Mouse (Mus musculus) left cerebral cortex, postnatal 36 days (tissue): ENCODE measurements around the gene Dct. TPM values are rescaled to one million over a fixed set of nuclear protein-coding genes. Genes with fewer than 3 reads are reported as not detected.

Experiments
- DNase-seq, 2 experiments: peaks; one replicate each; pipeline ENCODE4 v3.0.0; 2021 to 2022; ENCODE audit warnings: low spot score in 2 of 2, mixed read lengths in 1 of 2
- intact Hi-C: fragments of 180-260 bp; cut with DNase I; formaldehyde crosslinking; loops from one replicate; pipeline ENCODE4 v1.15.1; 2025
- total RNA-seq, 2 experiments: library from RNA; stranded (reverse); gene quantifications; 2 replicates each; pipeline ENCODE4 v1.2.3; 2021

Gene Dct
- total RNA-seq, 2 experiments from 2014 or later: 0.52 TPM

- DNase-seq: no peak
- intact Hi-C loops: no loop called here
These were observed 1.6 kb downstream of the Dct start for GRCm38 (mm10) chr14:118050431-118050830.

GRCm38 (mm10) chr14:118049648-118050238 is 2.3 kb downstream of the Dct start:
- DNase-seq: no peak
- intact Hi-C loops: no loop called here

- DNase-seq: no peak
- intact Hi-C loops: no loop called here
These were observed 9.1 kb downstream of the Dct start for GRCm38 (mm10) chr14:118042963-118043362.

GRCm38 (mm10) chr14:118042066-118042762 is 9.8 kb downstream of the Dct start:
- intact Hi-C loops: no loop called here
- DNase-seq: no peak

- intact Hi-C loops: no loop called here
- DNase-seq: no peak
These were observed 11.3 kb downstream of the Dct start for GRCm38 (mm10) chr14:118040550-118041250.

GRCm38 (mm10) chr14:118039074-118039473 is 13.0 kb downstream of the Dct start:
- no peak for DNase-seq
- intact Hi-C loops: no loop called here

GRCm38 (mm10) chr14:118027564-118027963 is 24.5 kb downstream of the Dct start:
- intact Hi-C loops: no loop called here
- no peak for DNase-seq

- DNase-seq: no peak
- intact Hi-C loops: no loop called here
These were observed 30.0 kb downstream of the Dct start for GRCm38 (mm10) chr14:118021867-118022543.

GRCm38 (mm10) chr14:118019314-118019713 is 32.7 kb downstream of the Dct start:
- no peak for DNase-seq
- intact Hi-C loops: no loop called here

- intact Hi-C loops: no loop called here
- DNase-seq: no peak
These were observed 38.8 kb downstream of the Dct start for GRCm38 (mm10) chr14:118013237-118013636.

GRCm38 (mm10) chr14:118009541-118009940 is 42.5 kb downstream of the Dct start:
- DNase-seq: no peak
- intact Hi-C loops: loop anchor here (5.0 to 10.0 kb wide), 2 partner anchors 123 to 585 kb away; partner anchors contain the start of gene Tgds

- DNase-seq: peak in 1 of 2 experiments; percentile 32
- intact Hi-C loops: loop anchor here (5.0 to 10.0 kb wide), 2 partner anchors 127 to 589 kb away; partner anchors contain the start of gene Tgds
These were observed 46.3 kb downstream of the Dct start for GRCm38 (mm10) chr14:118005697-118006096.

- intact Hi-C loops: loop anchor here (5.0 to 10.0 kb wide), 3 partner anchors 83 to 590 kb away; no protein-coding TSS in a partner anchor
- no peak for DNase-seq
These were observed 47.6 kb downstream of the Dct start for GRCm38 (mm10) chr14:118004434-118004833.

GRCm38 (mm10) chr14:117993845-117994244 is 58.2 kb downstream of the Dct start:
- no peak for DNase-seq
- intact Hi-C loops: no loop called here

GRCm38 (mm10) chr14:117992600-117993256 is 59.3 kb downstream of the Dct start:
- DNase-seq: no peak
- intact Hi-C loops: no loop called here

- no peak for DNase-seq
- intact Hi-C loops: no loop called here
These were observed 61.8 kb downstream of the Dct start for GRCm38 (mm10) chr14:117990203-117990602.

GRCm38 (mm10) chr14:117988444-117988843 is 63.6 kb downstream of the Dct start:
- no peak for DNase-seq
- intact Hi-C loops: no loop called here

GRCm38 (mm10) chr14:117981532-117981931 is 70.5 kb downstream of the Dct start:
- DNase-seq: peak; percentile 61 to 70
- intact Hi-C loops: no loop called here

- no peak for DNase-seq
- intact Hi-C loops: no loop called here
These were observed 79.5 kb downstream of the Dct start for GRCm38 (mm10) chr14:117972576-117972975.
